8 mouse cellular contexts compared by ENCODE assay signal in the genomic region with DNA sequence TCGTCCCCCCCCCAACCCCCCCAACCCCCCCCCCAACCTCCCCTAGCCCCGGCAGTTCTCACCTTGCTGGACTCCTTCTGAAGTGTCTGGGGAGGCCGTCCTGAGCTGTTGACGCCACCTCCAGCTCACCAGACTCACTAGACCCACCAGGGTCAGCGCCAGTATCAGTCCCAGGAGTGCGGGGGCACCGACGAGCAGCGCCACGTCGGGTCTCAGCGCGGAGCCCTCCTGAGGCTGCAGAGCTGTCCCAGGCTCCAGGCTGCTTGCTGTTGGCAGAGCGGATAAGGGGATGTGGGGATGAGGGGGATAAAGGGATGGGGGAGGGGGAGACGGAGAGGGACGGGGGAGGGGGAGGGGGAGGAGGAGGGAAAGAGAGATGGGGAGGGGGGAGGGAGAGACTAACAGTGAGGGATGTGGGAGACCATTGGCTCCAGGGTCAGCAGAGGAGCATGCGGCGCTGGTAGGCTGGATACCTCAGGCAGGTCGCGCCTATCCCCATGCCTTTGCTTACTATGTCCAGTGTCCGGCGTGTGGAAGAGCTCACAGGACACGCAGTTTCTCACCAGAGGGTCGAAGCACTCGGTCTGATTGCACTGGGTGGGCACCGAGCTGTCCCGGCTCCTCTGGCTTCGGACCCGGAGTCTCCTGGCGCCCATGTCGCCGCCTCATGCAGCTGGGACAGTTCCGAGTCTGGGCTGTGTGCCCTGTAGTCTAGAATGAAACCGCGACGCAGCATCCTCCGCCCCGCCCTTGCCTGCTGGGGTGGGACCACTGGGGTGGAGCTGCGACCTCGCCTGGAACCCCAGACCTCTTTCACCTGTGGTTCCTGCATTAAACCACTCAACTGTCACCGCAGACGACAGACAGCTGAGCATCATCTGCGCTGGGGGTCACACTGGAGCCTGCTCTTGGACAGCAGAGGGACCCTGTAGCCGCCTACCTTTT. TPM values are rescaled to one million over a fixed set of nuclear protein-coding genes. Genes with fewer than 3 reads are reported as not detected.
DNase-seq lines count a peak whose midpoint lies in the region; ATAC-seq and TF ChIP-seq lines count a peak whose summit lies in the region.

TSS of gene Tnfrsf13c (minus strand) at position 713 of the 945 bp plus-strand sequence.

- DNase-seq in embryo, embryonic 11 days, result peak; percentile 44
- DNase-seq in embryo, embryonic 10 days (ENCODE audit: low spot score), result no peak
- DNase-seq in MEL (ENCODE audit: low read depth, low spot score), result peak; percentile 64
- no peak for DNase-seq in midbrain, embryonic 14.5 days
- DNase-seq in thymus, postnatal 10 days (ENCODE audit: low spot score in 2 of 2), result peak; percentile 17 to 39
- DNase-seq in layer of hippocampus, adult 9-11 months, result no peak

- WGBS in heart, embryonic 12.5 days, result under 1% methylated on average over 44 of the region's 44 CpGs
- WGBS in limb, embryonic 13.5 days, result under 1% methylated on average over 44 of the region's 44 CpGs
- WGBS in midbrain, embryonic 14.5 days, result 1% methylated on average over 43 of the region's 44 CpGs

- peaks cover 0 to 5% of the 10 kb centered on the region in 2 experiments; a peak in 2 of 4 replicates for H3K36me3 ChIP-seq in MEL (ENCODE audit: control insufficient read depth in 1 of 2, insufficient read depth in 2 of 2, low read length in 2 of 2)
- no peaks in the 10 kb centered on the region for H3K36me3 ChIP-seq in heart, embryonic 12.5 days
- no peaks in the 10 kb centered on the region for H3K36me3 ChIP-seq in limb, embryonic 13.5 days
- H3K36me3 ChIP-seq in midbrain, embryonic 14.5 days (ENCODE audit: control insufficient read depth, insufficient read depth, low read length), result no peaks in the 10 kb centered on the region

- no peak for TF ChIP-seq POLR2A in MEL (IDR thresholded peaks at IDR 0.05; ENCODE audit: control insufficient read depth in 1 of 2, insufficient read depth in 1 of 2, low read depth in 1 of 2, low read length in 2 of 2, poor library complexity in 1 of 2)

- no peak for TF ChIP-seq CTCF in MEL (IDR thresholded peaks at IDR 0.05 in 2 of 3, conservative IDR thresholded peaks at IDR 0.05 in 1 of 3; ENCODE audit: control insufficient read depth in 1 of 3, insufficient read depth in 1 of 3, low read depth in 2 of 3, low read length in 3 of 3, poor library complexity in 1 of 3, severe bottlenecking in 1 of 3)

- H3K27ac ChIP-seq in MEL (ENCODE audit: control insufficient read depth, low read depth, low read length), result no peak within 1 kb of the TSS
- no peak within 1 kb of the TSS for H3K27ac ChIP-seq in heart, embryonic 12.5 days (ENCODE audit: poor library complexity, severe bottlenecking)
- H3K27ac ChIP-seq in limb, embryonic 13.5 days, result no peak within 1 kb of the TSS
- no peak within 1 kb of the TSS for H3K27ac ChIP-seq in midbrain, embryonic 14.5 days (replicated peaks; ENCODE audit: low read depth, low read length)

- TF ChIP-seq EP300 in MEL (IDR thresholded peaks at IDR 0.05; ENCODE audit: low read depth in 1 of 2, low read length in 2 of 2), result no peak

- H3K4me3 ChIP-seq in MEL (ENCODE audit: control insufficient read depth in 1 of 2, insufficient read depth in 1 of 2, low read depth in 2 of 2, low read length in 2 of 2), result peak within 1 kb of the TSS; percentile 45 to 54
- peak within 1 kb of the TSS; percentile 36 for H3K4me3 ChIP-seq in heart, embryonic 12.5 days
- peak within 1 kb of the TSS; percentile 41 for H3K4me3 ChIP-seq in limb, embryonic 13.5 days
- H3K4me3 ChIP-seq in midbrain, embryonic 14.5 days (replicated peaks; ENCODE audit: low read depth, low read length), result peak within 1 kb of the TSS; percentile 29

- H3K27me3 ChIP-seq in MEL (ENCODE audit: control insufficient read depth in 1 of 2, insufficient read depth in 2 of 2, low read length in 2 of 2), result no peaks in the 10 kb centered on the region
- peaks cover 72% of the 10 kb centered on the region for H3K27me3 ChIP-seq in heart, embryonic 12.5 days (replicated peaks)
- peaks cover 49% of the 10 kb centered on the region for H3K27me3 ChIP-seq in limb, embryonic 13.5 days
- H3K27me3 ChIP-seq in midbrain, embryonic 14.5 days (ENCODE audit: control insufficient read depth, insufficient read depth, low read length), result peaks cover 3% of the 10 kb centered on the region; the same call in 1 of the 2 replicates

- H3K4me1 ChIP-seq in MEL (ENCODE audit: control insufficient read depth in 1 of 2, insufficient read depth in 2 of 2, low read length in 2 of 2), result peaks cover 0 to 24% of the 10 kb centered on the region in 2 experiments; a peak in 3 of 4 replicates
- H3K4me1 ChIP-seq in heart, embryonic 12.5 days (replicated peaks), result peaks cover 18% of the 10 kb centered on the region
- H3K4me1 ChIP-seq in limb, embryonic 13.5 days, result peaks cover 8% of the 10 kb centered on the region
- H3K4me1 ChIP-seq in midbrain, embryonic 14.5 days (ENCODE audit: control insufficient read depth, insufficient read depth, low read length), result peaks cover 10% of the 10 kb centered on the region; the same call in 1 of the 2 replicates

- peak within 1 kb of the TSS; percentile 72 for H3K4me2 ChIP-seq in heart, embryonic 12.5 days
- H3K4me2 ChIP-seq in limb, embryonic 13.5 days (replicated peaks), result peak within 1 kb of the TSS; percentile 71
- peak within 1 kb of the TSS; percentile 63 for H3K4me2 ChIP-seq in midbrain, embryonic 14.5 days (ENCODE audit: low read length)

- ATAC-seq in heart, embryonic 12.5 days (ENCODE audit: insufficient number of reproducible peaks, low FRiP score), result peak; percentile 34; the same call in 1 of the 2 replicates
- ATAC-seq in limb, embryonic 13.5 days (ENCODE audit: low FRiP score, low read depth), result no peak
- ATAC-seq in midbrain, embryonic 14.5 days (ENCODE audit: low FRiP score, low TSS enrichment), result no peak; the same call in 1 of the 2 replicates

- peak within 1 kb of the TSS; percentile 57 for H3K9ac ChIP-seq in MEL (ENCODE audit: control insufficient read depth, low read depth, low read length, poor library complexity, severe bottlenecking)
- peak within 1 kb of the TSS; percentile 29; the same call in 1 of the 2 replicates for H3K9ac ChIP-seq in heart, embryonic 12.5 days
- peak within 1 kb of the TSS; percentile 48 for H3K9ac ChIP-seq in limb, embryonic 13.5 days
- H3K9ac ChIP-seq in midbrain, embryonic 14.5 days (replicated peaks; ENCODE audit: low read length), result peak within 1 kb of the TSS; percentile 36; the same call in 1 of the 2 replicates

- no peaks in the 10 kb centered on the region for H3K79me2 ChIP-seq in MEL (ENCODE audit: control insufficient read depth, insufficient read depth, low read length, poor library complexity)

- H3K9me3 ChIP-seq in MEL (replicated peaks; ENCODE audit: insufficient read depth, low read length), result no peaks in the 10 kb centered on the region
- H3K9me3 ChIP-seq in heart, embryonic 12.5 days (replicated peaks), result no peaks in the 10 kb centered on the region
- H3K9me3 ChIP-seq in limb, embryonic 13.5 days, result no peaks in the 10 kb centered on the region
- no peaks in the 10 kb centered on the region for H3K9me3 ChIP-seq in midbrain, embryonic 14.5 days (ENCODE audit: control insufficient read depth, low read length)

- no peak for TF ChIP-seq RAD21 in MEL (IDR thresholded peaks at IDR 0.05; ENCODE audit: low read depth, low read length)

TF ChIP-seq in MEL, 35 proteins besides CTCF, POLR2A, EP300 and RAD21:
- peak; percentile 45; the same call in 1 of the 2 replicates for TF ChIP-seq MAX (IDR thresholded peaks at IDR 0.05; ENCODE audit: low read length)
- no peak for TF ChIP-seq TAL1 (IDR thresholded peaks at IDR 0.05; ENCODE audit: low read length)
- no peak for TF ChIP-seq KAT2A (conservative IDR thresholded peaks at IDR 0.05; ENCODE audit: low read depth, low read length)
- TF ChIP-seq SIN3A (IDR thresholded peaks at IDR 0.05; ENCODE audit: low read length), result 0 out of 2 replicates have a peak, but pooled peaks have one; percentile 19
- TF ChIP-seq TCF12 (IDR thresholded peaks at IDR 0.05; ENCODE audit: low read depth, low read length), result no peak
- TF ChIP-seq ELF1 (IDR thresholded peaks at IDR 0.05; ENCODE audit: low read depth, low read length), result no peak

RNA-seq across cellular contexts. Expression of gene Tnfrsf13c, which starts in this region (rescaled TPM):
- 1.5 TPM in 2 replicates for total RNA-seq in MEL (2012; rRNA removed)
- polyA plus RNA-seq in MEL (2012; ENCODE audit: insufficient read depth in 1 of 2, insufficient read length in 2 of 2, low read depth in 1 of 2, low replicate concordance in 2 of 2, missing spikeins in 1 of 2), result under 1 TPM in 1 of 2 experiments, not detected in 1; 0.63 TPM
- polyA plus RNA-seq in heart, embryonic 12.5 days (2016; fragmentation: Nextera tagmentation; extraction: Ambion mirVana), result 0.09 TPM in 1 of 2 replicates, not detected in the other
- 0.13 and 0.15 TPM in 2 replicates for polyA plus RNA-seq in limb, embryonic 13.5 days (2015; fragmentation: Nextera tagmentation; extraction: Ambion mirVana)
- 0.19 TPM in 1 of 2 replicates, not detected in the other for polyA plus RNA-seq in midbrain, embryonic 14.5 days (2014; fragmentation: Nextera tagmentation; extraction: Ambion mirVana)

Comparison
In these comparisons a context has a peak if more than half of its experiments do, and no peak if none do; other contexts are left out.
1. DNase-seq: peak in embryo, embryonic 11 days (single experiment), MEL (single experiment) and thymus, postnatal 10 days (2 of 2); none in embryo, embryonic 10 days (single experiment), midbrain, embryonic 14.5 days (single experiment) and layer of hippocampus, adult 9-11 months (single experiment).
2. Peak in ATAC-seq, H3K4me3 ChIP-seq, H3K9ac ChIP-seq and H3K4me2 ChIP-seq in heart, embryonic 12.5 days; RNA of the gene not detected or under 1 TPM.
3. Peak in every context shown above with its lines, with median percentiles within 50 percentile points of each other: H3K4me3 ChIP-seq, H3K9ac ChIP-seq and H3K4me2 ChIP-seq.